Mouse (Mus musculus) olfactory bulb, adult 2 months (tissue): Measurements from ENCODE around the gene Immp2l. TPM values are rescaled to one million over a fixed set of nuclear protein-coding genes. Genes with fewer than 3 reads are reported as not detected.

Experiments
- H3K27ac ChIP-seq: fragments of 200-500 bp; 2 replicates; pipeline ENCODE4 v1.5.1; 2012; ENCODE audit warnings: low read depth, low read length; ENCODE audit not compliant: insufficient read depth
- H3K4me1 ChIP-seq: fragments of 200-500 bp; 2 replicates; pipeline ENCODE4 v1.6.1; 2012; ENCODE audit warnings: low read length; ENCODE audit not compliant: control insufficient read depth, insufficient read depth
- H3K4me3 ChIP-seq: fragments of 200-500 bp; 2 replicates; pipeline ENCODE4 v1.5.1; 2012; ENCODE audit warnings: mild to moderate bottlenecking, low read depth, low read length, moderate library complexity; ENCODE audit not compliant: insufficient read depth
- CTCF ChIP-seq: fragments of 200-500 bp; IDR thresholded peaks from 2 replicates; pipeline ENCODE4 v1.5.1; 2012; ENCODE audit warnings: low read depth, mild to moderate bottlenecking, low read length, moderate library complexity; ENCODE audit not compliant: insufficient read depth
- POLR2A ChIP-seq: fragments of 200-500 bp; IDR thresholded peaks from 2 replicates; pipeline ENCODE4 v1.6.1; 2012; ENCODE audit warnings: mild to moderate bottlenecking, low read depth, low read length, moderate library complexity; ENCODE audit not compliant: insufficient read depth
- WGBS: fragments of 180-500 bp; shearing (Covaris S2); methylation state at CpG from one replicate; pipeline ENCODE4 v1.1.7; 2018; 5-methylcytosine and 5-hydroxymethylcytosine counted together
- polyA plus RNA-seq: library from polyadenylated mRNA; stranded (reverse); fragments of >200 nt; gene quantifications from 2 replicates; pipeline ENCODE4 v1.2.4, GENCODE M21; 2012; ENCODE audit warnings: low replicate concordance; ENCODE audit not compliant: missing spikeins, insufficient read depth, insufficient read length

Gene Immp2l
- polyA plus RNA-seq, 1 experiment = not detected

DNA sequence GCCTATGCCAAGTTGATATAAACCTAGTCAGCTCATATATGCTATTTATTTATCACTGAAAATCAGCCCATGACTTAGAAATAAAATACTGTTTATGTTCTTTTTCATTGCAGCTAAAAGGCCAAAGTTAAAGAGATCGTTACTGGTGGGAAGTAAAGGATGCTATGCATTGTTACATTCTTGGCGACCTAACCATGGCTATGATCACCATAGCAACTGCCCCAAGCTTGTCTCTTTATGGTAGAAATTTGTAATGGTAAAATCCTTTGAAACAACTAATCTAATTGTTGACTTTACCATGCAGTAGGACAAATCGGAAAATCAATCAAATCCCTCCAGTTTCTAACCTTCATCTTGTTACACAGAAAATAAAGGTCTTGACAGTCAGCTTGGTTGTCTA, 644.4 kb downstream of the Immp2l start:
- H3K4me3 ChIP-seq = no peak overlapping the region
- H3K4me1 ChIP-seq = no peaks in the 10 kb centered on the region
- no peak for TF ChIP-seq POLR2A
- TF ChIP-seq CTCF = no peak
- no peak overlapping the region for H3K27ac ChIP-seq
- 69% methylated on average over 3 of the region's 3 CpGs for WGBS

GRCm38 (mm10) chr12:41669481-41669880, 645.6 kb downstream of the Immp2l start:
- H3K4me3 ChIP-seq = no peak overlapping the region
- whole genome bisulfite sequencing = 82% methylated on average over 1 of the region's 1 CpGs
- no peak for TF ChIP-seq POLR2A
- TF ChIP-seq CTCF = no peak
- H3K27ac ChIP-seq = no peak overlapping the region
- no peaks in the 10 kb centered on the region for H3K4me1 ChIP-seq

DNA sequence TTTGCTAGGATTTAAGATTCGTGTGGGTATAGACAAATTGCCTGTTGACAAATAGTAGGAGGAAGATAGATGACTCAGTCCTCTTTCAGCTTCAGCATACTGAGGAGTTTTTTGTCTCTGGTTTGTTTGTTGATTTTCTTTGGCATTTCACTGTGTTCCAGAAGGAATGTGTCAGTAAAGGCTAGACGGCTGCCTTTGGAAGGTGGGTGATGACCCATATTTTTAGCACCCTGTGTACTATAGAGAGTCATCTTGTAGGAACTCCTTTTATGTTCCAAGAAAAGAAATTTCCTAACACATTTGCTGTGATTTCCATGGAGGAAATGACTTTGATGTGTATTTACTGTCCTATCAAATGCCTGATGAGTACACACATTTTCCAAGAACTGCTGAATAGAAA, 651.0 kb downstream of the Immp2l start:
- 36% methylated on average over 2 of the region's 2 CpGs for WGBS
- no peaks in the 10 kb centered on the region for H3K4me1 ChIP-seq
- TF ChIP-seq CTCF (no peak), POLR2A (no peak)
- H3K4me3 ChIP-seq = no peak overlapping the region
- no peak overlapping the region for H3K27ac ChIP-seq

GRCm38 (mm10) chr12:41680141-41680540, 656.3 kb downstream of the Immp2l start:
- no peak for TF ChIP-seq POLR2A
- TF ChIP-seq CTCF = no peak
- 100% methylated on average over 1 of the region's 1 CpGs for WGBS
- H3K27ac ChIP-seq = no peak overlapping the region
- no peaks in the 10 kb centered on the region for H3K4me1 ChIP-seq
- no peak overlapping the region for H3K4me3 ChIP-seq

DNA sequence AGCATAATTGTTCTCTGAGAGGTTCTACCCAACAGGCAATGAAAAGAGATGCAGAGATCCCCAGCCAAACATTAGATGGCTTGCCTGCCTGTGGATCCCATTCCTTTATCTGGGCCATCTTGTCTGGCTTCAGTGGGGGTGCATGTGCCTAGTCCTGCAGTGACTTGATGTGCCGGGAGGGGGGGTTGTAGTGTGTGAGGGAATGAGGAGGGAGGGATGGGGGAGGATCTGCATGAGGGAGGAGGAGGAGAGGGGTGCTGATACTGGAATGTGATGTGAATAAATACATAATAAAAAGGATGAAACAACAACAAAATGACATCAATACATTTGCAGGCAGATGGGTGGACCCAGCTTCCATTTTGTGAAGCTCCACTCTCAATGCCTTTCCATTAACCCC, 658.3 kb downstream of the Immp2l start:
- Histone ChIP-seq H3K4me3 (no peak overlapping the region), H3K27ac (no peak overlapping the region), H3K4me1 (no peaks in the 10 kb centered on the region)
- TF ChIP-seq CTCF (no peak), POLR2A (no peak)
- WGBS = 64% methylated on average over 1 of the region's 1 CpGs

DNA sequence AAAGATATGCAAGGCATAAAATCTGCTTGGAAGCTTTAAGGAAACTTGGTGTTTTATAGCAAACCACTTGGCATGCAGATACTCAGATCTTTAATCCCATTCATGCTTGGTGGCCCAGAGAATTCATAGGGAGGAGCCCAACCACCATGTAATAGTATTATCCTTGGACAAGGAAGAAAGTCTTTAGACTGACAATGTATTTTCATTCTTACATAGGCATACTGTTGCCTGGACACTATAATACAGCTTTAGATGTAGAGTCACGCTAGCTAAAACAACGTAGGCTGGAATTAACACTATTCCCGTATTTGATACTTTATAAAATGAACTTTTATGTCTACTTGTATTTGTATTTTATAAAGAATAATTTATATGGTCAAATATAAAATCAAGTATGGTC, 665.9 kb downstream of the Immp2l start:
- Histone ChIP-seq H3K27ac (no peak overlapping the region), H3K4me3 (no peak overlapping the region), H3K4me1 (no peaks in the 10 kb centered on the region)
- WGBS = over 99% methylated on average over 3 of the region's 3 CpGs
- TF ChIP-seq CTCF (no peak), POLR2A (no peak)

DNA sequence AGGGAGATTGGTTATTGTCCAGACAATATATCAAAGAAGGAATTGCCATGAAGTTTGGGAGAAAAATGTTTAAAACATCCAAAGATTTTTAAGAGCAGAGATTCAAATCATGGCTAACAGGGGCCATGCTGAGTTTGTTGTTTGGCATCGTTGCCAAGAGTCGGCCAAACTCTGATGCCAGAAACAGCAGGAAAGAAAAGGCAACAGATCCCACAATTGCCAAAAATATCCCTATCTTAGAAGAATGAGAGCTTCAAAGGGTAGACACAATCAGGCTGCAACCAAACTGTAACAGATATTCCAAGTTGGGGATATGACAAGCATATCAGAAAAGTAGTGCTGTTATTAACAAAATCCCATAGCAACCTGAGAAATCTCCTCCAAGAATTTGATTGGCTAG, 686.7 kb downstream of the Immp2l start:
- TF ChIP-seq POLR2A = no peak
- TF ChIP-seq CTCF = no peak
- Histone ChIP-seq H3K4me3 (no peak overlapping the region), H3K4me1 (no peaks in the 10 kb centered on the region), H3K27ac (no peak overlapping the region)
- 64% methylated on average over 2 of the region's 2 CpGs for WGBS

DNA sequence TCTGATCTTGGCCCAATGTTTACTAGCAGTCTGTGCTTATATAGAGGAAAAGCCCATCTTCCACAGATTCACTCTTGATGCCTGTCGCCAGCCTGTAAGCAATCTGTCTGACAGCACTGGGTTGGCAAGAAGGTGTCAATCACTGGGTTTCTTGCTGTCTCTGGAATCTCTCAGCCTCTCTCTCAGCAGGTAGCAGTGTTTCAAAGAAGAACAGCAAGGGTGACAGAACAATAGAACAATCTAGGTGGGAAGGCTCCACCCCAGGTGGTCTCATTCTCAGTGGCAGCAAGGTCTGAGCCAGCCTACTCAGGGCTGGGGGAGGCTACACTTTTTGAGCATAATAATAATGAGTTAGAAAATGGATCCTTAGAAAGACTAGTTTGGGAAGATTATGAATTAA, 693.1 kb downstream of the Immp2l start:
- WGBS = 91% methylated on average over 1 of the region's 1 CpGs
- no peak overlapping the region for H3K4me3 ChIP-seq
- H3K27ac ChIP-seq = no peak overlapping the region
- TF ChIP-seq CTCF (no peak), POLR2A (no peak)
- H3K4me1 ChIP-seq = no peaks in the 10 kb centered on the region

- no peak overlapping the region for H3K27ac ChIP-seq
- TF ChIP-seq CTCF (no peak), POLR2A (no peak)
- H3K4me3 ChIP-seq = no peak overlapping the region
- H3K4me1 ChIP-seq = no peaks in the 10 kb centered on the region
- WGBS = 99% methylated on average over 2 of the region's 2 CpGs
Measured at GRCm38 (mm10) chr12:41724585-41724984, 700.7 kb downstream of the Immp2l start.

DNA sequence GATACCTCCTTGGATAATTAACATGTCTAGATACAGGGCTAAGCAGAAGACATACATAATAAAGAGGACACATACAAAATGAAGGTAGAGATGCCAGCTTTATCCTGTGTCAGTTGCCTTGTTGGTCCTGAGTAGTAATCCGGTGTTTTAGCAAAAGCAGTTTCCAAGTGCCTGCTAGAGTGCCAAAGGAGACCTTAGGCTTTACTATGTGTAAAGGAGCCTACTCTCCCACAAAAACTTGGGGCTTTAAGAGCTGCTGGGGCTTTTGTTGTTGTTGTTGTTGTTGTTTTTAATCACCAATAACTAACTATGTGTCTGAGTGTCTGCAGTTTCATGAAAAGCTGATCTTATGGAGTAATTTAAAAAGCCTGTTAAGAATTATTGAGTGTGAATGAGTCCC, 702.8 kb downstream of the Immp2l start:
- H3K4me3 ChIP-seq = no peak overlapping the region
- WGBS = 55% methylated on average over 1 of the region's 1 CpGs
- no peak overlapping the region for H3K27ac ChIP-seq
- no peaks in the 10 kb centered on the region for H3K4me1 ChIP-seq
- TF ChIP-seq CTCF = no peak
